Mouse (Mus musculus): Measurements from ENCODE around the gene Chd9. TPM values are rescaled to one million over a fixed set of nuclear protein-coding genes. Genes with fewer than 3 reads are reported as not detected.

The Chd9 gene
- polyA plus RNA-seq, 1 experiment, result 90.1 TPM

DNA sequence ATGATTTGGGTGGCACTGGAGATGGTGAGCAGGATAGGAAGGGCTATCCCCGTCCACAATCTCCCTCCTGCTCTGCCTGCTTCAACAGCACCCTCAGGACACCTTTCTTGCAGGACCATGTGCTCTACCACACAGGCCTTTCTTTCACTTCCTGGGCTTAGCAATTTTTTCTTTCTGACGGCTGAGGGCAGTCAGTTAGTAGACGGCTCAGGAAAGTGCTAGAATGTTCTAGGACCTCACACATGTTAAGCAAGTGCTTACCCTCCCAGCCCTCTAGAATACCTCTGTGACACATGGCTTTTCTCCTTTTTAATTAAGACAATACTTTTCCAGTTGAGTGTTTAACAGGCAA is 6.1 kb downstream of the Chd9 start:
- Histone ChIP-seq H3K27ac (ENCODE audit: insufficient read depth, low read depth, low read length) (no peak overlapping the region), H3K4me1 (ENCODE audit: control insufficient read depth, insufficient read depth, low read length) (peaks cover 27% of the 10 kb centered on the region), H3K4me3 (ENCODE audit: insufficient read depth, low read length) (no peak overlapping the region)

DNA sequence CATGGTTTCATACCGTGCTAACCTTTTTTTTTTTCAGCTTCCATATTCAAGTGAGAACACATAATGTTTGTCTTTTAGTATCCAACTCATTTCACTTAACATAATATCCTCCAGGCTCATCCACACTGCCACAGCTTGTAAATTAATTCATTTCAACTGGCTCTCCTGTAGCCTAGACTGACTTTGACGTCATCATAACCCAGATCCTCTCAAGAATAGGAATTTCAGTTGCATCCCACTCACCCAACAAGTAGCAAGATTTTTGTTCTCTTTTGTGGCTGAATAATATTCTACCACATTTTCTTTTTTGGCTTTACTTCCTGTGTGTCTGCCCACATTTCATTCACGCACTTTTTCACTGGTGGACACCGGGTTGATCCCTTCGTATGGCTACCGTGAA is 9.3 kb downstream of the Chd9 start:
- Histone ChIP-seq H3K4me3 (ENCODE audit: insufficient read depth, low read length) (no peak overlapping the region), H3K27ac (ENCODE audit: insufficient read depth, low read depth, low read length) (no peak overlapping the region), H3K4me1 (ENCODE audit: control insufficient read depth, insufficient read depth, low read length) (peaks cover 47% of the 10 kb centered on the region)
- no peak for TF ChIP-seq CTCF (IDR thresholded peaks at IDR 0.05; ENCODE audit: low read depth, low read length)
- TF ChIP-seq POLR2A (IDR thresholded peaks at IDR 0.05; ENCODE audit: borderline replicate concordance, low read depth, low read length), result no peak

More for the DNA sequence above, 6.1 kb downstream of the Chd9 start:
- TF ChIP-seq POLR2A (IDR thresholded peaks at IDR 0.05; ENCODE audit: borderline replicate concordance, low read depth, low read length) (no peak), CTCF (IDR thresholded peaks at IDR 0.05; ENCODE audit: low read depth, low read length) (no peak)

- H3K27ac ChIP-seq (ENCODE audit: insufficient read depth, low read depth, low read length), result peak overlapping the region; percentile 45
- H3K4me3 ChIP-seq (ENCODE audit: insufficient read depth, low read length), result peak overlapping the region; percentile 29
- H3K4me1 ChIP-seq (ENCODE audit: control insufficient read depth, insufficient read depth, low read length), result peaks cover 31% of the 10 kb centered on the region
- no peak for TF ChIP-seq POLR2A (IDR thresholded peaks at IDR 0.05; ENCODE audit: borderline replicate concordance, low read depth, low read length)
- TF ChIP-seq CTCF (IDR thresholded peaks at IDR 0.05; ENCODE audit: low read depth, low read length), result no peak
Measured at GRCm38 (mm10) chr8:90839725-90840714, 11.9 kb downstream of the Chd9 start.

DNA sequence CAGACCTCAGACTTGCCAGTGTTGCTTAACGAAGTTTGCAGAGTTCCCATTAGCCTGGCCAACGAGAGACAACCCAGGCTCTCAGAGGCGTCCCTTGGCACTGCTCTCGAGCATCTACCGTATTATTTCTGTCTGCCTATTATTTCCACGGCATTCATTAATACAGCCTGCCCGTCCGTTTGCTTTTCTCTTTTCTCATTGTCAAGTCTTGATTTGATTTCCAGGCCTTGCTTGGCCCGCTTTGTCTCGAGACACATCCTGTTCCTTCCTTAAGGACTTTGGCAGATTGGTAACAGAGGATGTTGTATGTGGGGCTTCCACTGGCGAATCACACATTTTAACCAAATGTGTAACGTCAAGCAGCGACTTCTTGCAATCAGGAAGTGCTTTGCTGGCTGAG is 13.2 kb downstream of the Chd9 start:
- Histone ChIP-seq H3K4me1 (ENCODE audit: control insufficient read depth, insufficient read depth, low read length) (peaks cover 31% of the 10 kb centered on the region), H3K4me3 (ENCODE audit: insufficient read depth, low read length) (no peak overlapping the region), H3K27ac (ENCODE audit: insufficient read depth, low read depth, low read length) (no peak overlapping the region)
- TF ChIP-seq POLR2A (IDR thresholded peaks at IDR 0.05; ENCODE audit: borderline replicate concordance, low read depth, low read length), result no peak

DNA sequence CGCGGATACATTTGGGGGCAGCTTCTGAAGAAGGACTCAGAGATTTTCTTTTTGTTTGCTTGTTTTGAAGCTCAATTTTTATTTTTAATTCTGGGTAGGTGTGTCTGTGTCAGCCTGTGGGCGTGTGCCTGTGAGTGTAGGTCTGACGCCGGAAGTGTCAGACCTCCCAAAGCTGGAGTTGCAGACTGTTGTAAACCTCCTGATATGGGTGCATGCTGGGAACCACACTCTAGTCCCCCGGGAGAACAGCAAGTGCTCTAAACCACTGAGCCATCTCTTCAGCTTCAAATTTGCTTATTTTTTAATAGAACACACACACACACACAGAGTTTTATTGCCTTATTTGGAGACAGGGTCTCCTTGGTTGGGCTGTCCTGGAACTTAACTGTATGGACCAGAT is 15.0 kb downstream of the Chd9 start:
- Histone ChIP-seq H3K4me3 (ENCODE audit: insufficient read depth, low read length) (no peak overlapping the region), H3K4me1 (ENCODE audit: control insufficient read depth, insufficient read depth, low read length) (peaks cover 31% of the 10 kb centered on the region), H3K27ac (ENCODE audit: insufficient read depth, low read depth, low read length) (no peak overlapping the region)
- TF ChIP-seq CTCF (IDR thresholded peaks at IDR 0.05; ENCODE audit: low read depth, low read length), result no peak
- TF ChIP-seq POLR2A (IDR thresholded peaks at IDR 0.05; ENCODE audit: borderline replicate concordance, low read depth, low read length), result no peak

- no peak overlapping the region for H3K4me3 ChIP-seq (ENCODE audit: insufficient read depth, low read length)
- H3K27ac ChIP-seq (ENCODE audit: insufficient read depth, low read depth, low read length), result no peak overlapping the region
- TF ChIP-seq CTCF (IDR thresholded peaks at IDR 0.05; ENCODE audit: low read depth, low read length), result no peak
- no peak for TF ChIP-seq POLR2A (IDR thresholded peaks at IDR 0.05; ENCODE audit: borderline replicate concordance, low read depth, low read length)
- peaks cover 20% of the 10 kb centered on the region for H3K4me1 ChIP-seq (ENCODE audit: control insufficient read depth, insufficient read depth, low read length)
Measured at GRCm38 (mm10) chr8:90844179-90844967, 16.2 kb downstream of the Chd9 start.

DNA sequence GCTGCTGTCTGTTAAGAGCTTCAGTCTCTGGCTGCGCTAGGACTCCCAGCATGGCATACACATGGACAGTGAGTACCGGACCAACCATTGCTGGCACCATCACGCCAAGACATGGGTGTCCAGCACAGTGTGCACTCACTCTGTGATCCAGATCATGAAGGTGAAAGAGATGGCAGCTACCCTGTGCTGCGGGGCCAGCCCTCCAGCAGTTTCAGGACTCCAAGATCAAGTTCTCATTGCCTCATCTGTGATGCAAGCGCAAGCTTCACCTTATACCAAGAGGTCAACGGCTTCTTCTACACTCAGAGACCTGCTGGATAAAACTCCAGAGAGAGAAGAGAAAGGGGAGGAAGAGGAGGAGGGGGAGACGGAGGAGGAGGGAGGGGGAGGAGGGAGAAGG is 19.8 kb downstream of the Chd9 start:
- H3K4me1 ChIP-seq (ENCODE audit: control insufficient read depth, insufficient read depth, low read length), result no peaks in the 10 kb centered on the region
- no peak for TF ChIP-seq POLR2A (IDR thresholded peaks at IDR 0.05; ENCODE audit: borderline replicate concordance, low read depth, low read length)
- TF ChIP-seq CTCF (IDR thresholded peaks at IDR 0.05; ENCODE audit: low read depth, low read length), result no peak
- no peak overlapping the region for H3K4me3 ChIP-seq (ENCODE audit: insufficient read depth, low read length)
- no peak overlapping the region for H3K27ac ChIP-seq (ENCODE audit: insufficient read depth, low read depth, low read length)

- TF ChIP-seq CTCF (IDR thresholded peaks at IDR 0.05; ENCODE audit: low read depth, low read length) (no peak), POLR2A (IDR thresholded peaks at IDR 0.05; ENCODE audit: borderline replicate concordance, low read depth, low read length) (no peak)
- H3K4me3 ChIP-seq (ENCODE audit: insufficient read depth, low read length), result no peak overlapping the region
Measured at GRCm38 (mm10) chr8:90849462-90850050, 21.4 kb downstream of the Chd9 start.

GRCm38 (mm10) chr8:90851544-90851943 is 23.4 kb downstream of the Chd9 start:
- Histone ChIP-seq H3K27ac (ENCODE audit: insufficient read depth, low read depth, low read length) (no peak overlapping the region), H3K4me3 (ENCODE audit: insufficient read depth, low read length) (no peak overlapping the region), H3K4me1 (ENCODE audit: control insufficient read depth, insufficient read depth, low read length) (peaks cover 4% of the 10 kb centered on the region)
- TF ChIP-seq CTCF (IDR thresholded peaks at IDR 0.05; ENCODE audit: low read depth, low read length) (no peak), POLR2A (IDR thresholded peaks at IDR 0.05; ENCODE audit: borderline replicate concordance, low read depth, low read length) (no peak)

More at GRCm38 (mm10) chr8:90849462-90850050, 21.4 kb downstream of the Chd9 start:
- no peaks in the 10 kb centered on the region for H3K4me1 ChIP-seq (ENCODE audit: control insufficient read depth, insufficient read depth, low read length)
- H3K27ac ChIP-seq (ENCODE audit: insufficient read depth, low read depth, low read length), result no peak overlapping the region
